Mouse (Mus musculus): Measurements from ENCODE around the gene Rad9b.

The Rad9b gene

GRCm38 (mm10) chr5:122372192-122372769, 18.2 kb upstream of the Rad9b start, which contains the start of gene Fam216a:
Gene Fam216a (minus strand): TSS chr5:122372364.
- in situ Hi-C loops (cut with MboI, MseI), result loop anchor here in 1 of 2 experiments (10.0 kb wide), 1 partner anchor 1593 kb away; no protein-coding TSS in a partner anchor

DNA sequence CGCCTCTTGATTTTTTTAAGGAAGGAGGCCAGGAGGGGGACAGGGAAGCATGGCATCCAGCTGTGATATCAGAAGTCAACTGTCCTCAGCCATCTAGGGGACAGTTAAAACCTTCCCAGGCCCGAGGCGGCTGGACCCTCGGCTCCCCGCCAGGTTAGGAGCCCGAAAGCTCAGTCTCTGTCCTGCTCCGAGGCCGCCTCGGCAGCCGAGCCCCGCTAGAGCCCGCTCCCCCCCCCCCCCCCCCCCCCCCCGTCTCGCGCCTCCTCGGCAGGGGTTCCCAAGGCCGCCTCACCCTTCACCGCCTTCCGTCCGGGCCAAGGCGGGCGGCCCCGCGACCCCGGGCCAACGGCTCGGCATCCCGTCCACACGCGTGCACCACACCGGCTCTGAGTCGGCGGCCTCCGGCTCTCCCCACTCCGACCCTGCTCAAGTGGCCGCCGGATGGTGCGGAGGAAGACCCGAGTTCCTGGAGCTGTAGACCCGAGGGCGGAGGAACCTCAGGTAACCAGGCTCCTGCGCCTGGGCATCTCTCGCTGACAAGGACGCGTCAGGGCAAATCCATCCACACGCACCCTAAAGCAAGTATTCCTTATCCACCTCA, 17.7 kb upstream of the Rad9b start, which contains the start of gene Gpn3:
Gpn3 (plus strand) TSS at position 286 of the 601 bp plus-strand sequence.
- in situ Hi-C loops (cut with MboI, MseI), result loop anchor here in 1 of 2 experiments (10.0 kb wide), 1 partner anchor 1593 kb away; no protein-coding TSS in a partner anchor

- in situ Hi-C loops (cut with MboI, MseI), result no loop called here
Measured at GRCm38 (mm10) chr5:122354492-122355067, 547 bp upstream of the Rad9b start.

GRCm38 (mm10) chr5:122345777-122346176, 8.3 kb downstream of the Rad9b start:
- in situ Hi-C loops (cut with MboI, MseI), result loop anchor here in 1 of 2 experiments (10.0 kb wide), 1 partner anchor 81 kb away; the partner anchor contains the start of gene Tctn1

DNA sequence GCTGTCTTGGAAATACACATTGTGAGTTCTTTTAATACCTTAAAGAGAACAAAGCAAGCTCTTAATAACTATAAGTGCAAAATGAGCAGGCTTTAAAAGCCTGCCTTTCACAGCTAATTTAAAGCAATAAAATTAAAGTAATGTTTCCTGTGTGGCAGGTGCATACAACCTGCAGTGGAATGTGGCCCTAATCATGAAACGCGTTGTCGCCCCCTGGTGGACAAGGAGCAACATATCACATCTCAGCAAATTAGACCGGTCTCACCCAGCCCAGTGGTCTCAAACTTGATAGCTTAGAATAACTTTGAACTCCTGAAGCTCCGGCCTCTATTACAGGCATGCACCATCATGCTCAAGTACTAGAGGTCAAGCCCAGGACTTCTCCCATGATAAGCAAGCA, 9.8 kb downstream of the Rad9b start:
- in situ Hi-C loops (cut with MboI, MseI), result loop anchor here (5.0 to 10.0 kb wide), 2 partner anchors 77 to 79 kb away; partner anchors contain the start of gene Tctn1 (in 1 of the 2)

DNA sequence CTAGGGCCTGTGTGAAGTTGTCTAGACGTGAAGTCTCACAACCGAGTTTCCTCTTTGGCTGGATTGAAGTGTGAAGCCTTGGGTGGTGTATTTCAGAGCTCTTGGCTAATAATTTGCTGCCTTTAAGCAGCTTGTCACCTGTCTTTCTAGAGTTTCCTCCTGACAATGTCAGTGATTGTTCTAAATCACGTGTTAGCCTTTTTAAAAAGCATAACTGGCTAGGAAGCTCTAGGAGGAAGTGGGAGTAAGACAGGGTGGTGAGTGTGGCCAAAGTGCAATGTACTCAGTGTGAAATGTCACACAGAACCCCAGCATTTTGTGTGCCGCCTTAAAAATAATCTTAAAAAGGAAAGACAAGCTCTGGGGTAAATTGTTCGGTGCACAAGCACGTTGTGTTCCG, 10.3 kb downstream of the Rad9b start:
- in situ Hi-C loops (cut with MboI, MseI), result loop anchor here (5.0 to 10.0 kb wide), 2 partner anchors 76 to 79 kb away; partner anchors contain the start of gene Tctn1 (in 1 of the 2)

GRCm38 (mm10) chr5:122342874-122343273, 11.2 kb downstream of the Rad9b start:
- in situ Hi-C loops (cut with MboI, MseI), result loop anchor here (5.0 to 10.0 kb wide), 2 partner anchors 76 to 78 kb away; partner anchors contain the start of gene Tctn1 (in 1 of the 2)

- in situ Hi-C loops (cut with MboI, MseI), result no loop called here
Measured at GRCm38 (mm10) chr5:122336554-122337294, 17.3 kb downstream of the Rad9b start.

DNA sequence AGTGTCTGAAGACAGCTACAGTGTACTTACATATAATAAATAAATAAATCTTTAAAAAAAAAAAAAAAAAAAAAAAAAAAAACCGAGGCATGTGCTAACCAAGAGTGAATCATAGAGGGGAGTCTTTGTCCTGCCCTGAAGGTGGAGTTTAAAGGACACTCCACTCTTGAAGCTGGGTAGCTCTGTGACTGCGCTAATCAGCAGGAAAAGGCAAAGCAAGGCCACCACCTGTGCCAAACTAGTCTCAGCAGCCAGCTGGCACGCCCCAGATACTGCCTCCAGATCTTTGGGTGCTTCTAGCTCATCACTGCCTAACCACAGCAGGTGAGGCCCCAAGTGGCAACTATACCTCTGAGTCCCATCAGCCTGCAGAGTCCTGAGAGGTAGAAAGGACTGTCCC, 19.4 kb downstream of the Rad9b start:
- in situ Hi-C loops (cut with MboI, MseI), result no loop called here

- in situ Hi-C loops (cut with MboI, MseI), result no loop called here
Measured at GRCm38 (mm10) chr5:122330269-122330668, 23.8 kb downstream of the Rad9b start.

- in situ Hi-C loops (cut with MboI, MseI), result no loop called here
Measured at GRCm38 (mm10) chr5:122327283-122327682, 26.8 kb downstream of the Rad9b start.

DNA sequence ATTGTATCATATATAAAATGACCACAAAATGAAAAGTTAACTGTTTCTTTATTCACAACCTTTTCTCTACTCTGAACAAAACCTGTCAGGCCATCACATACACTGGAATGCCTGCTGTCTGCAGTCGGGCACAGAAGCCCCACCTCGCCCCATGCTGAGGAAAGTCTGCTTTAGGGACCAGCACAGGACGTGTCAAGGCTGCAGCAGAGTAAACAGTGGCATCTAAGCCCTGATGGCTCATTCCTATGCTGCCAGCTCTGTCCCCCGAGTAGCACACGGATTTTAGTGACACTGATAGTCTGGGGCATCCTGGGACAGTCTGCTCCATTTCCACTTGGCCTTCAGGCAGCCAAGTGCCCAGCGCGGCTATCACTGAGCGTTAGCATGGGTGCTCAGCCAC, 28.6 kb downstream of the Rad9b start:
- in situ Hi-C loops (cut with MboI, MseI), result no loop called here

GRCm38 (mm10) chr5:122324608-122325431, 29.2 kb downstream of the Rad9b start:
- in situ Hi-C loops (cut with MboI, MseI), result no loop called here

- in situ Hi-C loops (cut with MboI, MseI), result no loop called here
Measured at GRCm38 (mm10) chr5:122323523-122323922, 30.5 kb downstream of the Rad9b start.

- in situ Hi-C loops (cut with MboI, MseI), result no loop called here
Measured at GRCm38 (mm10) chr5:122320205-122320781, 33.7 kb downstream of the Rad9b start.

DNA sequence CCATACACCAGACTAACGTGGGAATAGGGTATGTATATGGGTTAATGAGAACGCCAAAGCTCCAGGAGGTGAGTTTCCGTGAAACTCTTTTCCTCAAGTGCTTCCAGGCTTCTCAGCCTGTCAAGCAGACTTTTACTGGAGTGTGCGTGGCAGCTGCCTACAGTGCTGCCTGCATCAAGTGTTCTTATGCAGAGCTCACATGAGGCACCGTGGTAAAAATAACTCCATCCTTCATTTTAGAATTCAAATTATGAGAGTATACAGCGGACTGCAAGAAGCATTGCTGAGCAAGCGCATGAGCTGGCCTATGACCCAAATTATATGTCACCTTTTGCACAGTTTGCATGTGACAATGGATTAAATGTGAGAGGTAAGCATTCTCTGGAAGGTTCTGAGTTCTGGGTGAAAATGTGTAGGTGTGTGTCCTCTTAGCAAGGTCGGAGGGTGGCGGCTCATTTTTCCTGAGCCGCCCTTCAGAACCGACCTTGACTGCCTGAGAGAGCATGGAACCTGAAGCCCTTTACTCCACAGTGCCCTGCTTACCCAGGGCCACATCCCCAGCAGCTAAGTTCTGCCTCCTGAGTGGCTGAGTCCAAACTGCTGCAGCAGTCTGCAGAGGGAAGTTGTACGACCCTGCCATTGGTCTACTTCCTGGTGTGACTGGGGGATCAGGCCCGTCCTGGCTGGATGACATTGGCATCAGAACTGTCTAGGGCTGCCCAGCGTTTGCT, 34.4 kb downstream of the Rad9b start:
- in situ Hi-C loops (cut with MboI, MseI), result loop anchor here in 1 of 2 experiments (5.0 kb wide), 1 partner anchor 47 kb away; no protein-coding TSS in a partner anchor

DNA sequence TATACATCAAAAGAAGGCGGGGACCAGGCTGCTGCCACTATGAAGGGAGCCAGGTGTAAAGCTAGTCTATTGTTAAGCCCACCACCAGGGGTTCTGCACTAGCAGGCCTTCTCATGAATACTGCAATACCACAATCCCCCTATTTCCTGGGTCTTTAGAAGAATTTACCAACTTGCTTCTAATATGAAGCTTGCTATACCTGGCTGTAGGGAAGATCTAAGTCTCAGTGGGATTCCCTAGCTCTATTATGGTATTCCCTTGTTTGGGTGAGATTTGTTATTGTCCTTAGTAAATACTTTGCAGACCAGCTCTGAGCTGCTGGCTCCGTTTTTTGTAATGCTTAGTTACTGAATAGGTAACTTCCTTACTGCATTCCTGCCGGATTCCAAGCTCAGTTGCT, 35.1 kb downstream of the Rad9b start:
- in situ Hi-C loops (cut with MboI, MseI), result loop anchor here in 1 of 2 experiments (5.0 kb wide), 1 partner anchor 47 kb away; no protein-coding TSS in a partner anchor

DNA sequence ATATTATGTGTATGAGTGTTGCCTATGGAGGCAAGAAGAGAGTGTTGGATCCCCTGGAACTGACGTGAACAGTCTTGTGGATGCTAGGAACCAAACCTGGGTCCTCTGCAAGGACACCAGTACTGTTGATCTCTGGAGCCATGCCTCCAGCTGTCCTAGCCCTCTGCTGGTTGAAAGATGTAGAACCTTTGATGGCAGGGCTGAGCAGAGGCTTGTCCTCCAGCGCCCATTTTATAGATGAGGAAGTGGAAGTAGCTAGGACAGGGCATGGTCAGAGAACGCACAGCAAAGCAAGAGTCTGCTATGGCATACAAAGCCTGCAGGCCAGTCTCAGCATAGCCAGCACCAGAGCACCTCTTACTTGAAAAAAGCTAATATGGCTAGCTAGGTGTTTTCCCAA, 35.9 kb downstream of the Rad9b start:
- in situ Hi-C loops (cut with MboI, MseI), result loop anchor here in 1 of 2 experiments (5.0 kb wide), 1 partner anchor 46 kb away; no protein-coding TSS in a partner anchor

DNA sequence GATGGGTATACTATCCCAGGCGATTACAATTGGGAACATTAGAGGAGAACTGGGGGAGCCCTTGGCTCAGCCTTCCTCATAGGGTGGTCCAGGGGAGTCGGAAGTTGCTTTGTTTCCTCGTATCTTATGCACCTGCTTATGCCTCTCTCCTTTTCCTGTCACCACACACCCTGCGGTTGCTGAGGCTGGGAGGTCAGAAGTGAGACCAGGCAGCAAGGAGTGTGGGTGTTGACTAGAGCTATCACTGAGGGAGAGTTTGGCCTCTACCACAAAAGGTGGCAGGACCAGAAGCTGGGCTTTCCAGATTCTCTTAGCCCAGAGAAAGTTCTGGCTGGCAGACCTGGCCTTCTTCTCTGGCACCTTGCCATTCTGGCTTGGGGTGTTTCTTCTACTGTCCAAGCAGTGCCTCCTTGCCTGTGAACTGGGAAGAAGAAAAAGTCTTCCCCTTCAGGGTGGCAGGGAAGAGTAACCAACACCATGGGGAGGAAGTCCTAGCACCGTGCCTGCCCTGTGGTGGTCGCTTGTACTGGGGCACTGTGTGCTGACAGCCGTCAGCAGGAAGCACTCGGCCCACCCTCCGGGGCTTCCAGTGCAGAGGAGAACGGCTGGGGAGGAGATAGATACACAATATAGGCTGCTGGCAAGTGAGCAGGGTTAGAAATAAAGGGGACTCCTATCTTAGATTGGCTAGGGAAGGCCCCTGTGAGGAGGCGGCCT, 36.5 kb downstream of the Rad9b start:
- in situ Hi-C loops (cut with MboI, MseI), result loop anchor here in 1 of 2 experiments (5.0 kb wide), 1 partner anchor 45 kb away; no protein-coding TSS in a partner anchor

Data from T-helper 17 cell (primary cell).